Mouse (Mus musculus): ENCODE measurements around the gene Otc. TPM values are rescaled to one million over a fixed set of nuclear protein-coding genes. Genes with fewer than 3 reads are reported as not detected.

The Otc gene
- 0.11 TPM in 1 of 2 replicates, not detected in the other for polyA plus RNA-seq (2012; rRNA removed)

GRCm38 (mm10) chrX:10251852-10252504, at the start of gene Otc:
Gene Otc, plus strand, starts transcription at chrX:10252305.
- no peak for DNase-seq (ENCODE audit: low read depth)

- no peak for DNase-seq (ENCODE audit: low read depth)
These were observed 46.2 kb upstream of the Otc start for GRCm38 (mm10) chrX:10205937-10206336.

- DNase-seq (ENCODE audit: low read depth): no peak
These were observed 36.1 kb upstream of the Otc start for GRCm38 (mm10) chrX:10215972-10216371.

GRCm38 (mm10) chrX:10216410-10216949, 35.6 kb upstream of the Otc start, which contains the start of gene Rpgr:
Gene Rpgr, minus strand, starts transcription at chrX:10216920.
- DNase-seq (ENCODE audit: low read depth): no peak

GRCm38 (mm10) chrX:10219281-10219680, 32.8 kb upstream of the Otc start:
- no peak for DNase-seq (ENCODE audit: low read depth)

- DNase-seq (ENCODE audit: low read depth): no peak
These were observed 19.1 kb upstream of the Otc start for GRCm38 (mm10) chrX:10233051-10233450.

- no peak for DNase-seq (ENCODE audit: low read depth)
These were observed 17.5 kb upstream of the Otc start for GRCm38 (mm10) chrX:10234617-10235016.

- DNase-seq (ENCODE audit: low read depth): no peak
These were observed 12.6 kb upstream of the Otc start for GRCm38 (mm10) chrX:10239515-10239914.

- DNase-seq (ENCODE audit: low read depth): no peak
These were observed 8.2 kb upstream of the Otc start for GRCm38 (mm10) chrX:10243916-10244315.

- DNase-seq (ENCODE audit: low read depth): no peak
These were observed 748 bp upstream of the Otc start for GRCm38 (mm10) chrX:10251357-10251756.

- no peak for DNase-seq (ENCODE audit: low read depth)
These were observed 5.7 kb downstream of the Otc start for GRCm38 (mm10) chrX:10257774-10258173.

- DNase-seq (ENCODE audit: low read depth): no peak
These were observed 6.2 kb downstream of the Otc start for GRCm38 (mm10) chrX:10258260-10258659.

- DNase-seq (ENCODE audit: low read depth): no peak
These were observed 16.2 kb downstream of the Otc start for GRCm38 (mm10) chrX:10268308-10268707.

- no peak for DNase-seq (ENCODE audit: low read depth)
These were observed 16.8 kb downstream of the Otc start for GRCm38 (mm10) chrX:10268761-10269437.

GRCm38 (mm10) chrX:10297341-10297740, 45.2 kb downstream of the Otc start:
- DNase-seq (ENCODE audit: low read depth): no peak

- no peak for DNase-seq (ENCODE audit: low read depth)
These were observed 66.1 kb downstream of the Otc start for GRCm38 (mm10) chrX:10318176-10318575.

GRCm38 (mm10) chrX:10330246-10330645, 78.1 kb downstream of the Otc start:
- no peak for DNase-seq (ENCODE audit: low read depth)

GRCm38 (mm10) chrX:10331749-10332148, 79.6 kb downstream of the Otc start:
- no peak for DNase-seq (ENCODE audit: low read depth)

GRCm38 (mm10) chrX:10336816-10337215, 84.7 kb downstream of the Otc start:
- no peak for DNase-seq (ENCODE audit: low read depth)

GRCm38 (mm10) chrX:10355867-10356266, 103.8 kb downstream of the Otc start:
- DNase-seq (ENCODE audit: low read depth): no peak

Measured in gonadal fat pad, adult 2 months (tissue).